Mouse (Mus musculus): ENCODE measurements around the gene Ptp4a2.

GRCm38 (mm10) chr4:129820417-129821086, 9.5 kb downstream of the Ptp4a2 start:
- no peak for TF ChIP-seq CTCF (IDR thresholded peaks at IDR 0.05; ENCODE audit: low read depth, low read length)
- TF ChIP-seq POLR2A (IDR thresholded peaks at IDR 0.05; ENCODE audit: insufficient read depth, low read length): no peak

Measured in ES-Bruce4 (cell line).